ENCODE assay signal across 14 mouse cellular contexts in the genomic region with DNA sequence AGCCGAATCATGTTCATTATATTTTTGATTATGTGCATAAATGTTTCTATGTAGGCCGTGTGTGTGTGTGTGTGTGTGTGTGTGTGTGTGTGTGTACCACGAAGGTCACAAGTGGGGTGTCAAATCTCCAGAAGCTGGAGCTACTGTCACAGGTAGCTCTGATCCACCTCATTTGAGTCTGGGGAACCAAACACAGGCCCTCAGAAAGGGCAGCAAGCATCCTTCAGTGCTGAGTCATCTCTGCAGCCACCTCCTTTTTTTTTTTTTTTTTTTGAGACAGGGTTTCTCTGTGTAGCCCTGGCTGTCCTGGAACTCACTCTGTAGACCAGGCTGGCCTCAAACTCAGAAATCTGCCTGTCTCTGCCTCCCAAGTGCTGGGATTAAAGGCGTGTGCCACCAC. TPM values are rescaled to one million over a fixed set of nuclear protein-coding genes. Genes with fewer than 3 reads are reported as not detected.
"Had no signal": no experiment of that assay in that cellular context is flagged by ENCODE, and none has a peak within 500 bp of the region (broad histone marks: within the 10 kb centered on the region; RNA-seq: fewer than 3 reads in every experiment).

No protein-coding gene starts in this region.

RNA-seq across cellular contexts. Expression of a gene that starts 3.5 kb away (rescaled TPM):
- polyA plus RNA-seq: macrophage had no signal

RNA-seq across cellular contexts. Expression of a gene that starts 6.1 kb away (rescaled TPM):
- total RNA-seq: liver, adult 2 months; megakaryocyte, adult 5-6 weeks had no signal
- polyA plus RNA-seq: large intestine, adult 2 months; liver, adult 2 months; macrophage; testis, adult 2 months; urinary bladder, adult 2 months had no signal

RNA-seq across cellular contexts. Expression of a gene that starts 7.0 kb away (rescaled TPM):
- total RNA-seq: megakaryocyte, adult 5-6 weeks had no signal
- polyA plus RNA-seq: kidney, embryonic 14.5 days; kidney, postnatal 0 days; large intestine, adult 2 months; limb, embryonic 10.5 days; liver, adult 2 months; macrophage; testis, adult 2 months; urinary bladder, adult 2 months had no signal

RNA-seq across cellular contexts. Expression of a gene that starts 9.5 kb away (rescaled TPM):
- polyA plus RNA-seq: macrophage had no signal

RNA-seq across cellular contexts. Expression of a gene that starts 16.6 kb away (rescaled TPM):
- total RNA-seq: layer of hippocampus, adult 2 months; layer of hippocampus, postnatal 25 days; left cerebral cortex, adult 18-20 months; left cerebral cortex, postnatal 25 days; liver, adult 2 months; megakaryocyte, adult 5-6 weeks had no signal
- polyA plus RNA-seq: kidney, adult 2 months; large intestine, adult 2 months; liver, adult 2 months; macrophage; testis, adult 2 months had no signal
